Mouse (Mus musculus): ENCODE results near the gene Ms4a14.
"Not testable (repeated sequence)": the region's sequence is repeated elsewhere in the genome, so short reads cannot be mapped to it uniquely, and the experiment has no call there.

Gene Ms4a14

GRCm38 (mm10) chr19:11314354-11314753, at the start of gene Ms4a14:
Gene Ms4a14, minus strand, starts transcription at chr19:11314454.
- DNase-seq = no peak

- DNase-seq = no peak
Measured at GRCm38 (mm10) chr19:11362002-11362401, 47.7 kb upstream of the Ms4a14 start.

- peak in 1 of 2 experiments; percentile 5 for DNase-seq
Measured at GRCm38 (mm10) chr19:11360106-11360505, 45.9 kb upstream of the Ms4a14 start.

- DNase-seq = no peak
Measured at GRCm38 (mm10) chr19:11355730-11356129, 41.5 kb upstream of the Ms4a14 start.

- peak in 1 of 2 experiments; percentile 3 for DNase-seq
Measured at GRCm38 (mm10) chr19:11351878-11352277, 37.6 kb upstream of the Ms4a14 start.

- DNase-seq = peak in 1 of 2 experiments; percentile 3
Measured at GRCm38 (mm10) chr19:11349698-11350481, 35.6 kb upstream of the Ms4a14 start.

- no peak for DNase-seq
Measured at GRCm38 (mm10) chr19:11343992-11344391, 29.7 kb upstream of the Ms4a14 start.

- DNase-seq = no peak
Measured at GRCm38 (mm10) chr19:11343147-11343546, 28.9 kb upstream of the Ms4a14 start.

- DNase-seq = no peak
Measured at GRCm38 (mm10) chr19:11335932-11336331, 21.7 kb upstream of the Ms4a14 start, which contains the start of gene Ms4a7. Gene Ms4a7, minus strand, starts transcription at chr19:11336146.

GRCm38 (mm10) chr19:11321123-11321522, 6.9 kb upstream of the Ms4a14 start:
- no peak for DNase-seq

GRCm38 (mm10) chr19:11316786-11317185, 2.5 kb upstream of the Ms4a14 start:
- DNase-seq = no peak

GRCm38 (mm10) chr19:11308888-11309287, 5.4 kb downstream of the Ms4a14 start:
- DNase-seq = no peak

GRCm38 (mm10) chr19:11299529-11299928, 14.7 kb downstream of the Ms4a14 start:
- not testable (repeated sequence) for DNase-seq

- no peak for DNase-seq
Measured at GRCm38 (mm10) chr19:11298939-11299338, 15.3 kb downstream of the Ms4a14 start.

- not testable (repeated sequence) for DNase-seq
Measured at GRCm38 (mm10) chr19:11293616-11294015, 20.6 kb downstream of the Ms4a14 start.

- DNase-seq = peak in 1 of 2 experiments; percentile 0
Measured at GRCm38 (mm10) chr19:11292990-11293389, 21.3 kb downstream of the Ms4a14 start.

GRCm38 (mm10) chr19:11283773-11284172, 30.5 kb downstream of the Ms4a14 start, which contains the start of gene Ms4a5:
Gene Ms4a5, minus strand, starts transcription at chr19:11283873.
- no peak for DNase-seq

- no peak for DNase-seq
Measured at GRCm38 (mm10) chr19:11280223-11280622, 34.0 kb downstream of the Ms4a14 start.

- DNase-seq = no peak
Measured at GRCm38 (mm10) chr19:11276431-11276830, 37.8 kb downstream of the Ms4a14 start.

GRCm38 (mm10) chr19:11266956-11267355, 47.3 kb downstream of the Ms4a14 start:
- no peak for DNase-seq

- no peak for DNase-seq
Measured at GRCm38 (mm10) chr19:11266052-11266845, 48.0 kb downstream of the Ms4a14 start, which contains the start of gene Ms4a1. Gene Ms4a1, minus strand, starts transcription at chr19:11266241.

GRCm38 (mm10) chr19:11264602-11265185, 49.6 kb downstream of the Ms4a14 start:
- no peak for DNase-seq

- DNase-seq = no peak
Measured at GRCm38 (mm10) chr19:11263549-11263948, 50.7 kb downstream of the Ms4a14 start.

All from cerebellum, postnatal 14 days (tissue).